Mouse (Mus musculus): Measurements from ENCODE around the gene Agrn.

GRCm38 (mm10) chr4:156194346-156194745 is 2.9 kb downstream of the Agrn start:
- no peak for TF ChIP-seq CTCF (IDR thresholded peaks at IDR 0.05; ENCODE audit: control insufficient read depth, insufficient read depth, insufficient replicate concordance, low read depth, low read length)
- TF ChIP-seq POLR2A (IDR thresholded peaks at IDR 0.05; ENCODE audit: control insufficient read depth, low read depth, low read length) = no peak
